Mouse (Mus musculus) CD4-positive helper T cell, adult 2 months (primary cell): ENCODE results near the gene Pex16.

Source experiments
- DNase-seq: peaks from one replicate; pipeline ENCODE4 v3.0.0-alpha.2; 2012; ENCODE audit warnings: low read depth, missing footprints, low spot score

The Pex16 gene

DNA sequence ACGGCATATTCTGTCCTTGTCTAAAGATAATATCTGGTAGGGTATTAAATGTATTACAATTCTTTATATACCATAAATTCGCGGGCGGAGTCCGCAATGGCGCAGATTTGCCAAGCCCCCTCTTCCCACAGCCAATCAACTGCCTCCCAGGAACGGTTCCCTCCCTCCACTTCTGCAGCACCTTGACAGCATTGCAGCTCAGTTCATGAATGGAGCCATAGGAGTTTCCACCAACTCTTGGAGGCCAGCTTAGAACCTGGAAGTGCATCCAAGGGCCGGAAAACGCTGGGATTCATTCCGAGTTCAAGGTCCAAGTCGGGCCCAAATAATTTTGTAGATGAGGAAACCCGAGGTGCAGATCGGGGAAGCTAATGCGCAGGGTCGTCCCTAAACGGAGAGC, at the start of gene Pex16, which contains the start of gene Large2:
Gene Pex16, plus strand, starts transcription at position 163 of the 400 bp plus-strand sequence.
Gene Large2, minus strand, starts transcription at position 356 of the 400 bp plus-strand sequence.
- DNase-seq, result peak; percentile 71

GRCm38 (mm10) chr2:92325676-92326075, 48.8 kb upstream of the Pex16 start:
- DNase-seq, result no peak

DNA sequence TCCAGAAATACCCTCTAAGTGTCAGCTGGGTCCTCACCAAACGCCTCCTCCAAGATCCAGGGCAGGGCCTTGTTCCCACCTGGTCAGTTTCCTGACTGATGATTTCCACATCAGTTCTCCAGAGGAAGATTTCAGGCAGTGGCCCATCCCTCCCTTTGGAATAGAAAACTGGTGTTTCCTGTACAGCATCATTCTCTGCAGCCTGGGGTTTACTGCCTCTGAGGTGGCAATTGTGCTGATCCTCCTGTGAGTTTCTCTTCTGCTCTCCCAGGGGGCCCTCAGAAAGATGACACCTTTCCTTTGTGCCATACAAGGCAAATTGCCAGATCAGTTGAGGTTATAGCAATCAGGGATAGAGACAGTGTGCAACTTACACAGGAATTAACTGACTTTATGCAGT, 48.3 kb upstream of the Pex16 start:
- DNase-seq, result no peak

DNA sequence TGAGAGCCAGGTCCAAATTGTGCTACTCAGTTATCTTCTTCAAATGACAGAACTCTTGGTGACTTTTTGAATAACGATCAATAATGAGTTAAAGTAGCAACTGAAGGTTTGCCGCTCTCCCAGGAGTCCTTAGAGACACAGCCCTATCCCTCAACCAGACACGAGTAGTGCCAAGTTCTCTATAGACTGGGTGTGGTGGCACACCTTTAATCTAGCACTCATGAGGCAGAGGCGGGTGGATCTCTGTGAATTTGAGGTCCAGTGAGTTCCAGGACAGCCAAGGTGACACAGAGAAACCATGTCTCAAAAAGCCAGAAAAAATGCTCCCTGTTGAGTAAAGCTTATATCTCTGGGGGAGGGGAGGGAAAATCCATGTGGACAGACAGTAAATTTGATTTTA, 46.9 kb upstream of the Pex16 start:
- no peak for DNase-seq

DNA sequence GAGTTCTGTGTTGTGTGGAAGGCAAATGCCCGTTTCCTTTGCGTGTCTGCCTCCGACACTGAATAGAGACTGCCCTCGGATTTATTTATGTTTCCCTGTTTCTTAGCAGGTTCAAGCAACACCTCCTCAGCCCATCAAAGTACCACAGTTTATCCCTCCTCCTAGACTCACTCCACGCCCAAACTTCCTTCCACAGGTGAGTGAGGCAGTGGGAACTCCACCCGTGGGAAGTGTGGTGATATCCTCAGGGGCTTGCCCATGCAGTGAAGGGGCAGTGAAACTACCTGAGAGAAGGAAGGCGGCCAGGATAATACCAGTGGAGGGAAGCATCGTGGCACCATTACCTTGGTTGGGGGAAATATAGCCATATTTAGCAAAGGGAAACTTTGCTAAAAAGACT, 46.3 kb upstream of the Pex16 start:
- no peak for DNase-seq

GRCm38 (mm10) chr2:92330840-92331239, 43.6 kb upstream of the Pex16 start:
- DNase-seq, result peak; percentile 44

DNA sequence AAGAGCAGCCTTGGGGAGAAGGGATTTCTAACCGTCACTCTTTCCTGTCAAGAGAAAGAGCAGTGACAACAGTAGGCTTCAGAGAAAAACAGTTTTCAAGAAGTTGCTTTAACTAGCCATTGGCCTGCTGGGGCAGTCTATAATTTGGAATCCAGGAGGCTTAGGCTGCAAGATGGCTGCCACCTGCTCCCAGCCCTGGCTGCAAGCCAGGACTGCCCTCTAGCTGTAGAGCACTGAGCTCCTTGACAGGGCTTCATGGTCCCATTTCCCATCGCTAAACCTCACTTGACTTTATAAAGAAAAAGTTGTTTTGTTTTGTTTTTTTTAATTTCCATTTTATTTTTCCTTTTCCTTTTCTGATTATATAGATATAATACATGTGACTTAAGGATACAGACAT, 43.1 kb upstream of the Pex16 start:
- DNase-seq, result peak; percentile 16

DNA sequence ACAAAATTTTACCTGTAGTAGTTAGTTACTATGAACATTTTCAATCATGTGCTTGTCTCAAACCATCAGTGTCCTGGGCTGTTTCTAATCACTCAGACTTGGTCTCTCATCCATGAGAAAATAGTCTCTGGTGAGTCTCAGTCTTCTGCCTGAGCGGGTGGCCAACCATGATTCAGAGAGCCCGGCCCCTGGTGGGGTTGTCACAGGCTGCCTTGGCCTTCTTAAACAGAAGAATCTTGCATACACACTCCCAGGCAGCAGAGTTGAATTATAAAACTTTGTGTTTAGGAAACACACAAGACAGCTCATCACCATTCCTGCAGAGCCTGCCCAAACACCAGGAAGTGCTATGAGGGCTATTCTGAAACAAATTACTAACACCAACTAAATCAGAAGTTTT, 42.6 kb upstream of the Pex16 start:
- no peak for DNase-seq

DNA sequence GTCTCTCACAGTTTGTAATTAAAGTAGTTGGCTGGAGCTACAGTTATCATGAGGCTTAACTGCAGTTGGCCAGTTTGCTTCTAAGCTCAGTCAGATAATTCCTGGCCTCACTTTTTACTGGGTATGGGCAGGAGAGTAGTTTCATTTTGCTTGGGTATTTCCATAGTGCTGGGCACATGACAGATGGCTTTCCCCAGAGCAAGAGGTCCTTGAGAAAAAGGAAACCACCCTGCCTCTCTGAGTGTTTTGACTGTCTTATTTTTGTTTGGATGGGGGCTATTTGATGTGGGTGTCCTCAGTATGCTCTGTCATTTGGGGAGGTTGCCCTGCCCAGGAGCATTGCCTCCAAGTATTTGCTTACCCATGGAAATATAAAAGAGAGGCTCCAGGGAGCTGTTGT, 32.1 kb upstream of the Pex16 start:
- no peak for DNase-seq

DNA sequence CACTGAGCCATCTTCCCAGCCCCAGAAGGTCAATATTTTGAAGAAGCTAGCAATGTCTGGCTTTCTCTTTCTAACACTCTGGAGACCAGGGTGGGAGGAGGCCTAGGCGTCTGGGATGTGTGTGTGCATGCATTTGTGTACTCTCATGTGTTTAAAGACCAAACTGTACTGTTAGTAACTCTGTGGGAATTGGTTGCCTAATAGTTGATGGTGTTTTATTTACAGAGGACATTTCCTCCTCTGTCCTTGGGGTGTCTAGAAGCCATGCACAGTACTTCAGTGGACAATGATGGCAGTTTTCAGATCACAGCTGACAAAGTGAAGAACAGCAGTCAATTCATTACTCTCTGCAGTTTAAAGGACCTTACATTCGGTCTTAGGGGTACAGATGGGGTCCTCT, 27.3 kb upstream of the Pex16 start:
- DNase-seq, result no peak

- no peak for DNase-seq
These were observed 24.7 kb upstream of the Pex16 start for GRCm38 (mm10) chr2:92349589-92350425.

GRCm38 (mm10) chr2:92350686-92351085, 23.8 kb upstream of the Pex16 start:
- DNase-seq, result no peak

- no peak for DNase-seq
These were observed 21.1 kb upstream of the Pex16 start for GRCm38 (mm10) chr2:92353402-92353801.

DNA sequence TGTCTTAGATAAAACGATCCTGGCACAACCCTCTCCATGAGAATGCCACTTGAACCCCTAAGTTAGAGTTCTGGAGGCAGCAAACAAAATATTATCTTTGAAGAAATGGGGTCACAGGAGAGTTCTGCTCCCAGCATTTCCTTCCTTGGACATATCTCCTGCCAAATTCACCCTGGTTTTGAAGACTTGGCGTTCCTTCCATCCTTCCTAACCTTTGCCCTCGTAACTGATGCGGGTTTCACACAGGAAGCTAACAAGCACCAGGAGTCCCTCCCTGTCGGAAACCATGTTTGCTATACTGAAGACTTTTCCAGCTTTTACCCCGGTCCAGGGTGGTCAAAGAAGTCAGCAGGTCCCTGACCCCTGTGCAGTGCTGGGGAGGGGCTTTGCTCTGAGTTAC, 20.3 kb upstream of the Pex16 start:
- no peak for DNase-seq

DNA sequence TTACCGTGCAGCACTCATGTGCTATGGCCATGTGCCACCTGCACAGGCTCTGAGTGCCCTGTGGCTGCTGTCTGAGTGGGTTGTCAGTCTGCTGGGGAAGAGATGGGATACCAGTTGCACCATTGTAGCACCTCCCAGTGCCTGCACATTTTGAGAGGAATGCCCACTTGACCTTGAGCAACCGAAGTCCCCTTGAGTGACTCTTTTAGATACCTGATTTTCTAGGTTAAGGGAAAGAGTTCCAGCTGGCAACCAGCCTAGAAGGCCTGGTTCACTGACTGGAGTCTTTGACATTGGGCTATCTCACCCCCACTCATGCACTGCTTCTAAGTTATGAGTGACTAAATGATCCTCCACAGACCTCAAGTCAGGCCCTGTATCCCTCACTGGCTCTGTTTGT, 15.2 kb upstream of the Pex16 start:
- DNase-seq, result no peak

DNA sequence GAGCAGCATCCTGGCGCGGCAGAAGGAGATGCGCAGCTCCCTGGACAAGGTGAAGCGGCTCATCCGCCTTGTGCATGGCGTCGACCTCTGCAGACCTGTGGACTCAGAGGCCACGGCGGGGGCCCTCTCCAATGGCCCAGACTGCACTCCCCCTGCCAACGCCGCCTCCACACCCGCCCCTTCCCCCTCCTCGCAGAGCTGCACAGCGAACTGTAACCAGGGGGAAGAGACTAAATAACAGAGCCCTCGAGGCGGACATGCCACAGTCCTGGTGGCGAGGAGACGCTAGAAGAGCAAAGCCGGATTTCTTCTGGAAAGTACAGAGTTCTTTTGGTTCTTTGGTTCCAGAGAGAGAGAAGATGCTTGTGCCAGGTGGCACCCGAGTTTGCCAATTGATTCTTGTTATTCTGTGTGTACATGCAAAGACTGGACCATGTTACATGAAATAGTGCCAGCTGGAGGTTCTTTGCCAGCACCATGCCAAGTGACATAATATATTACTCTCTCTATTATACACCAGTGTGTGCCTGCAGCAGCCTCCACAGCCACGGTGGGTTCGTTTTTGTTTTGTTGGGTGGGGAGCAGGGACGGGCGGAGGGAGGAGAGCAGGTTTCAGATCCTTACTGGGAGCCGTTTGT, 14.2 kb upstream of the Pex16 start:
- DNase-seq, result no peak

DNA sequence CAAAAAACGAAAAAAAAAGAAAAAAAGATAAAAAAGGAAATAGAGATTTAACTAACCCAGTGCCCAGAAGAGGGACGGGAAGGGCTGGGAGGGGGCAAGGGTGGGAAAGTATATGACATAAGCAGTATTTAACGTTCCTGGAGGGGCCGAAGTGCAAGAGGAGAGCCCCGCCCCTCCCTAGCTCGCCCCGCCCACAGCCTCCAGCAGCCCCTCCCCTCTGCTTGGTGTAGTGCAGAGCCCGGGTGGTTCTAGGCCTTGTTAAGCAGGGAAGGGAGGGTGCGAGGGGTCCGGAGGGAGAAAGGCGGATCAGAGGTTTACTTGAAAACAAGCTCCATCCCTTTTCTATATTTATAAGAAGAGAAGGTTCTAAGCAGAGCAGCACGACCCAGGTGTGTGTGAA, 13.6 kb upstream of the Pex16 start:
- no peak for DNase-seq

DNA sequence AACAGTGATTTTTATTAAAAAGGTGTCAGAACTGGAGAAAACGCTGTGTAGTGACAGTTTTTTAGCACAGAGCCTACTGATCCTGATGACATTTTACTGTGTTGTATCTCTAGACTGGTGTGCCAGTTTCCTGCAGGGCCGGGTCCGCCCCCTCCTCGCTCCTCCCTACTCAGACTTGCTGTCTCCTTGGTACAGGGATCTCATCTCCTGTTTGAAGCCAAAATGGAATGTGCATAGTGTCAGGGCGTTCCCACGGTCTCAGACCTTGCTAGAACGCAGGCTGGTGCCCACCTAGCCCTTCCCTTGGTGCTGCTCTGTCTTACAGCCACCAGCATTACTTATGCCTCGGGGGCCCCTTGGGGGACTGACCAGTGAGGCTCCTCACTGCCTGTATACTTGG, 12.7 kb upstream of the Pex16 start:
- no peak for DNase-seq

GRCm38 (mm10) chr2:92362571-92363228, 11.8 kb upstream of the Pex16 start:
- DNase-seq, result no peak

GRCm38 (mm10) chr2:92364086-92364485, 10.4 kb upstream of the Pex16 start:
- DNase-seq, result no peak

DNA sequence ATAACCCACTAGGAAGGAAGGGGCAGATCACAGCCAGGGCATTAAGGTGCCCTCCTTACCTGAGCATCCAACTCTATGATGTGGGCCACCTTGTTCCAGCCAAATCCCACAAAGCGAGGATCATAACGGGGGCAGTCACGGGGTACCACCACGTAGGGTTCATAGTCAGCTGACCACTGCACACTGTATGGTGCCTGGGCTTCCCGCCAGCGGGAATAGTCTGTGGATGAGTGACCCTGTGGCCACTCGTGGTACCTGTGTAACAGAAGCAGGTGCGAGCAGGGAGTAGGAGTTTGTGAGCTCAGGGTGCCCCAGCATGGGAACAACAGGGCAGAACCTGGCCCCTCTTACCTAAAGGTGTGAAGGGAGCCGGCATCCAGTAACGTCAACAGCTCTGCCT, 8.9 kb upstream of the Pex16 start:
- no peak for DNase-seq

- no peak for DNase-seq
These were observed 7.0 kb upstream of the Pex16 start for GRCm38 (mm10) chr2:92367383-92368029.
